In genomic region chr6:116966436-116966835, GRCm38 (mm10) we compare ENCODE assay signal across 11 mouse cellular contexts.
DNase-seq lines count a peak whose midpoint lies in the region; ATAC-seq and TF ChIP-seq lines count a peak whose summit lies in the region.
"Had no signal": no experiment of that assay in that cellular context is flagged by ENCODE, and none has a peak within 500 bp of the region (broad histone marks: within the 10 kb centered on the region; RNA-seq: fewer than 3 reads in every experiment).

No protein-coding gene starts in this region.

- H3K4me3 ChIP-seq in hindbrain, postnatal 0 days (ENCODE audit: low read length) = no peak overlapping the region
- H3K4me3 ChIP-seq in hindbrain, embryonic 12.5 days = no peak overlapping the region
- no peak overlapping the region for H3K4me3 ChIP-seq in liver, postnatal 0 days (ENCODE audit: low read depth, low read length)
- H3K4me3 ChIP-seq: embryonic facial prominence, embryonic 13.5 days; heart, embryonic 13.5 days had no signal

- no peak for TF ChIP-seq EP300 in liver, postnatal 0 days (IDR thresholded peaks at IDR 0.05; ENCODE audit: low read depth)

- DNase-seq in adrenal gland, postnatal 10 days = peak; percentile 24
- no peak for DNase-seq in adrenal gland, postnatal 25 days
- DNase-seq in hindbrain, postnatal 0 days (ENCODE audit: low spot score) = peak; percentile 22
- DNase-seq in liver, postnatal 0 days = no peak
- no peak for DNase-seq in liver
- DNase-seq in brain, adult 2 months (ENCODE audit: low read depth, low spot score) = peak; percentile 22
- DNase-seq: thymus, postnatal 4 days had no signal

- no peak overlapping the region for H3K9ac ChIP-seq in hindbrain, postnatal 0 days (replicated peaks; ENCODE audit: low read length)
- H3K9ac ChIP-seq in hindbrain, embryonic 12.5 days = no peak overlapping the region
- no peak overlapping the region for H3K9ac ChIP-seq in liver, postnatal 0 days (replicated peaks)
- H3K9ac ChIP-seq: embryonic facial prominence, embryonic 13.5 days; heart, embryonic 13.5 days had no signal

- no peak overlapping the region for H3K27ac ChIP-seq in hindbrain, postnatal 0 days
- no peak overlapping the region for H3K27ac ChIP-seq in hindbrain, embryonic 12.5 days
- H3K27ac ChIP-seq in liver, postnatal 0 days (ENCODE audit: low read depth) = no peak overlapping the region
- H3K27ac ChIP-seq: embryonic facial prominence, embryonic 13.5 days; heart, embryonic 13.5 days had no signal

- H3K9me3 ChIP-seq in hindbrain, postnatal 0 days (ENCODE audit: low read length) = no peaks in the 10 kb centered on the region
- no peaks in the 10 kb centered on the region for H3K9me3 ChIP-seq in hindbrain, embryonic 12.5 days (replicated peaks)
- no peaks in the 10 kb centered on the region for H3K9me3 ChIP-seq in liver, postnatal 0 days (ENCODE audit: low read length)
- H3K9me3 ChIP-seq: embryonic facial prominence, embryonic 13.5 days; heart, embryonic 13.5 days had no signal

- TF ChIP-seq CTCF in hindbrain, postnatal 0 days (IDR thresholded peaks at IDR 0.05; ENCODE audit: low read depth) = peak; percentile 63
- TF ChIP-seq CTCF in liver, postnatal 0 days (IDR thresholded peaks at IDR 0.05; ENCODE audit: low read depth) = peak; percentile 44

- H3K4me1 ChIP-seq in hindbrain, postnatal 0 days (ENCODE audit: insufficient read depth, low read length) = no peaks in the 10 kb centered on the region
- no peaks in the 10 kb centered on the region for H3K4me1 ChIP-seq in hindbrain, embryonic 12.5 days
- no peaks in the 10 kb centered on the region for H3K4me1 ChIP-seq in liver, postnatal 0 days (ENCODE audit: insufficient read depth)

- 26% methylated on average over 3 of the region's 3 CpGs for WGBS in hindbrain, postnatal 0 days
- 20% methylated on average over 3 of the region's 3 CpGs for WGBS in hindbrain, embryonic 12.5 days
- 15% methylated on average over 3 of the region's 3 CpGs for WGBS in liver, postnatal 0 days (ENCODE audit: insufficient replicate concordance)

- no peaks in the 10 kb centered on the region for H3K27me3 ChIP-seq in hindbrain, postnatal 0 days (ENCODE audit: insufficient read depth, low read length)
- H3K27me3 ChIP-seq in hindbrain, embryonic 12.5 days = no peaks in the 10 kb centered on the region
- no peaks in the 10 kb centered on the region for H3K27me3 ChIP-seq in liver, postnatal 0 days (ENCODE audit: insufficient read depth, low read length)
- H3K27me3 ChIP-seq: embryonic facial prominence, embryonic 13.5 days; heart, embryonic 13.5 days had no signal

- H3K36me3 ChIP-seq in hindbrain, postnatal 0 days (ENCODE audit: insufficient read depth, low read length) = no peaks in the 10 kb centered on the region
- no peaks in the 10 kb centered on the region for H3K36me3 ChIP-seq in hindbrain, embryonic 12.5 days
- no peaks in the 10 kb centered on the region for H3K36me3 ChIP-seq in liver, postnatal 0 days (replicated peaks; ENCODE audit: insufficient read depth, low read length)
- H3K36me3 ChIP-seq: embryonic facial prominence, embryonic 13.5 days; heart, embryonic 13.5 days had no signal

- ATAC-seq in hindbrain, postnatal 0 days = no peak
- no peak for ATAC-seq in hindbrain, embryonic 12.5 days (ENCODE audit: low FRiP score)
- no peak for ATAC-seq in liver, postnatal 0 days
- ATAC-seq in megakaryocyte progenitor cell, adult 5-6 weeks (replicated peaks; ENCODE audit: poor library complexity) = no peak

- H3K4me2 ChIP-seq in hindbrain, postnatal 0 days (ENCODE audit: low read depth, low read length) = no peak overlapping the region
- no peak overlapping the region for H3K4me2 ChIP-seq in hindbrain, embryonic 12.5 days (replicated peaks)
- no peak overlapping the region for H3K4me2 ChIP-seq in liver, postnatal 0 days (ENCODE audit: low read depth, low read length)
- H3K4me2 ChIP-seq: embryonic facial prominence, embryonic 13.5 days; heart, embryonic 13.5 days had no signal

Comparison
In these comparisons a context has a peak if more than half of its experiments do, and no peak if none do; other contexts are left out.
1. DNase-seq: peak in adrenal gland, postnatal 10 days (single experiment), hindbrain, postnatal 0 days (single experiment) and brain, adult 2 months (single experiment); none in adrenal gland, postnatal 25 days (single experiment), liver, postnatal 0 days (single experiment) and liver (single experiment).